Mouse (Mus musculus) erythroblast, embryonic 14.5 days (primary cell): ENCODE measurements around the gene Rnf152.

Source experiments
- GATA1 ChIP-seq: IDR thresholded peaks from 2 replicates; pipeline ENCODE4 v1.6.1; 2012; ENCODE audit warnings: low read length, inconsistent platforms, mixed read lengths
- TAL1 ChIP-seq: IDR thresholded peaks from 3 replicates; pipeline ENCODE4 v1.6.1; 2012; ENCODE audit warnings: low read length, inconsistent platforms, mixed read lengths

DNA sequence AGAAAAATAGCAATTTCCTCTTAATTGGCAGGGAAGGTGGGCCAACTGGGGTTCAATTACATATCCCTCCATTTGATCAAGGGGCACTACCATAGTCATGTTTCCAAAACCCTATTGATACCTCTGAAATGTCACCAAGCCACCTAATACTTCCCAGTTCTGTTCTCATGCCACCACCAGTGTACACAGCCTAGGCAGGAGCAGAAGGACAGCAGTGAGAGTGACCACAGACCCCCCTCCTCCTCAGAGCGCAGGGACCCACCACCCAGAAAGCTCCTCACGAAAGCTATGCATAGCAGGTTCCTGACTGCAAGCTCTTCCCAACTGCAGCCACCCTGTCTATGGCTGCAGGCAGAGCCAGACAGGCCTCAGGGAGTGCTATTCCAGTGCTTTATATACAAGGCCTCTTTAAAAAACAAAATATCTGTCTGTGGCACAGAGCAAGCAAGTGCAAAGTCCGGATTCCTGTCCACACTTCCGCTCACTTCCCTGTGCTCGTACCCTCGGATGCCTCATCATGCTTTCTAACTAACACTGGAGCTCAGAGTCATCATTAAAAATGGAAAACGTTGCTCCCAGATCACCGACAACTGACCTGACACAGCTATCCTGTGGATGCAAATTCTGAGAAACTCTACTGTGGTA, 24.3 kb downstream of the Rnf152 start:
- TF ChIP-seq GATA1 (no peak), TAL1 (no peak)
